Mouse (Mus musculus) heart, postnatal 0 days (tissue): ENCODE data around the gene Copa. TPM values are rescaled to one million over a fixed set of nuclear protein-coding genes. Genes with fewer than 3 reads are reported as not detected.

Experiments
- ATAC-seq: fragments of 200-750 bp; cut with Nextera tagmentation; 2 replicates; pipeline ENCODE4 v1.8.0; 2017; ENCODE audit warnings: low read depth, moderate number of reproducible peaks, moderate library complexity; ENCODE audit not compliant: insufficient read depth
- DNase-seq: peaks from one replicate; pipeline ENCODE4 v3.0.0-alpha.2; 2016; ENCODE audit warnings: low spot score
- H3K27ac ChIP-seq: fragments of 300-500 bp; sonication (generic); 2 replicates; pipeline ENCODE4 v1.5.1; 2014; ENCODE audit warnings: low read depth, mild to moderate bottlenecking
- H3K27me3 ChIP-seq: fragments of 300-500 bp; sonication (generic); 2 replicates; pipeline ENCODE4 v1.6.1; 2014; ENCODE audit warnings: low read length, mixed read lengths; ENCODE audit not compliant: control insufficient read depth, insufficient read depth
- H3K36me3 ChIP-seq: fragments of 300-500 bp; sonication (generic); replicated peaks from 2 replicates; pipeline ENCODE4 v1.6.1; 2014; ENCODE audit warnings: low read length, mixed read lengths; ENCODE audit not compliant: control insufficient read depth, insufficient read depth
- H3K4me1 ChIP-seq: fragments of 300-500 bp; sonication (generic); 2 replicates; pipeline ENCODE4 v1.6.1; 2014; ENCODE audit warnings: antibody characterized with exemption; ENCODE audit not compliant: control insufficient read depth, insufficient read depth
- H3K4me2 ChIP-seq: fragments of 300-500 bp; sonication (generic); 2 replicates; pipeline ENCODE4 v1.6.1; 2014; ENCODE audit warnings: low read depth, mild to moderate bottlenecking, low read length, moderate library complexity
- H3K4me3 ChIP-seq: fragments of 300-500 bp; sonication (generic); 2 replicates; pipeline ENCODE4 v1.5.1; 2014; ENCODE audit warnings: low read depth, low read length
- H3K9ac ChIP-seq: fragments of 300-500 bp; sonication (generic); replicated peaks from 2 replicates; pipeline ENCODE4 v1.6.1; 2014; ENCODE audit warnings: low read depth, low read length, mixed read lengths
- H3K9me3 ChIP-seq: fragments of 300-500 bp; sonication (generic); replicated peaks from 2 replicates; pipeline ENCODE4 v1.6.1; 2016; ENCODE audit warnings: low read length; ENCODE audit not compliant: control insufficient read depth
- CTCF ChIP-seq: IDR thresholded peaks from 2 replicates; pipeline ENCODE4 v1.5.1; 2016; ENCODE audit warnings: antibody characterized with exemption, control low read depth, low read depth
- EP300 ChIP-seq: IDR thresholded peaks from 2 replicates; pipeline ENCODE4 v1.6.1; 2016; ENCODE audit warnings: antibody characterized with exemption, low read depth
- WGBS: fragments of 180-500 bp; shearing (Covaris S2); extraction: QIAGEN DNeasy Blood & Tissue Kit; methylation state at CpG from one replicate; pipeline ENCODE4 v1.1.7; 2014; 5-methylcytosine and 5-hydroxymethylcytosine counted together
- polyA plus RNA-seq: library from polyadenylated mRNA; unstranded; fragments of >200 nt; fragmentation: Nextera tagmentation; extraction: Ambion mirVana; gene quantifications from 2 replicates; pipeline ENCODE4 v1.2.1, GENCODE M21; 2015
- total RNA-seq: library from RNA; depleted of rRNA; stranded (reverse); fragments of >200 nt; gene quantifications from 2 replicates; pipeline ENCODE4 v1.2.3, GENCODE M21; 2014; ENCODE audit warnings: low replicate concordance

Copa gene
- total and polyA plus RNA-seq, 2 experiments from 2014 or later: 101 to 148 TPM

GRCm38 (mm10) chr1:172052766-172053279, 29.5 kb upstream of the Copa start:
- Histone ChIP-seq H3K27me3 (peaks cover 39% of the 10 kb centered on the region), H3K4me1 (peaks cover 9% of the 10 kb centered on the region; the same call in 1 of the 2 replicates), H3K27ac (no peak overlapping the region), H3K9me3 (no peaks in the 10 kb centered on the region), H3K9ac (no peak overlapping the region), H3K36me3 (no peaks in the 10 kb centered on the region), H3K4me3 (peak overlapping the region; percentile 12), H3K4me2 (peak overlapping the region; percentile 18; the same call in 1 of the 2 replicates)
- DNase-seq (no peak), ATAC-seq (no peak)
- WGBS: 16% methylated on average over 10 of the region's 10 CpGs
- TF ChIP-seq EP300 (no peak), CTCF (no peak)

- Histone ChIP-seq H3K36me3 (no peaks in the 10 kb centered on the region), H3K9ac (peak overlapping the region; percentile 23; the same call in 1 of the 2 replicates), H3K9me3 (no peaks in the 10 kb centered on the region), H3K4me2 (peak overlapping the region; percentile 58), H3K4me1 (peaks cover 9% of the 10 kb centered on the region; the same call in 1 of the 2 replicates), H3K27me3 (peaks cover 39% of the 10 kb centered on the region), H3K4me3 (peak overlapping the region; percentile 38), H3K27ac (no peak overlapping the region)
- ATAC-seq: no peak
- WGBS: 2% methylated on average over 40 of the region's 42 CpGs
- TF ChIP-seq EP300: no peak
- TF ChIP-seq CTCF: no peak
- DNase-seq: no peak
Measured at GRCm38 (mm10) chr1:172053541-172054440, 28.5 kb upstream of the Copa start.

- DNase-seq (no peak), ATAC-seq (no peak)
- Histone ChIP-seq H3K4me2 (no peak overlapping the region), H3K4me3 (no peak overlapping the region), H3K27ac (no peak overlapping the region), H3K9ac (no peak overlapping the region), H3K36me3 (no peaks in the 10 kb centered on the region), H3K4me1 (peaks cover 9% of the 10 kb centered on the region; the same call in 1 of the 2 replicates), H3K27me3 (peaks cover 39% of the 10 kb centered on the region), H3K9me3 (no peaks in the 10 kb centered on the region)
- TF ChIP-seq EP300 (no peak), CTCF (no peak)
- 58% methylated on average over 4 of the region's 4 CpGs for WGBS
Measured at GRCm38 (mm10) chr1:172056251-172056650, 26.1 kb upstream of the Copa start.

- Histone ChIP-seq H3K9me3 (no peaks in the 10 kb centered on the region), H3K4me2 (no peak within 1 kb of the TSS), H3K4me1 (peaks cover 9% of the 10 kb centered on the region; the same call in 1 of the 2 replicates), H3K9ac (no peak within 1 kb of the TSS), H3K4me3 (no peak within 1 kb of the TSS), H3K27me3 (peaks cover 36% of the 10 kb centered on the region), H3K27ac (no peak within 1 kb of the TSS), H3K36me3 (no peaks in the 10 kb centered on the region)
- ATAC-seq (no peak), DNase-seq (no peak)
- TF ChIP-seq CTCF (no peak), EP300 (no peak)
- 56% methylated on average over 2 of the region's 2 CpGs for WGBS
Measured at GRCm38 (mm10) chr1:172057491-172057921, 24.8 kb upstream of the Copa start, which contains the start of gene Nhlh1. Gene Nhlh1 (minus strand): TSS chr1:172057573.

GRCm38 (mm10) chr1:172058321-172058720, 24.0 kb upstream of the Copa start:
- no peak overlapping the region for H3K27ac ChIP-seq
- H3K9me3 ChIP-seq: no peaks in the 10 kb centered on the region
- TF ChIP-seq CTCF (no peak), EP300 (no peak)
- no peak overlapping the region for H3K9ac ChIP-seq
- ATAC-seq (no peak), DNase-seq (no peak)
- peaks cover 9% of the 10 kb centered on the region; the same call in 1 of the 2 replicates for H3K4me1 ChIP-seq
- 57% methylated on average over 6 of the region's 6 CpGs for WGBS
- H3K27me3 ChIP-seq: peaks cover 28% of the 10 kb centered on the region
- no peak overlapping the region for H3K4me2 ChIP-seq
- no peak overlapping the region for H3K4me3 ChIP-seq
- no peaks in the 10 kb centered on the region for H3K36me3 ChIP-seq
